Mouse (Mus musculus) A20 (cell line): ENCODE results near the gene Srr.

ENCODE experiments used
- DNase-seq: peaks from one replicate; pipeline ENCODE4 v3.0.0-alpha.2; 2011; ENCODE audit warnings: low read depth, low spot score

The Srr gene

GRCm38 (mm10) chr11:74925577-74926387 is at the start of gene Srr, which contains the start of gene Smg6:
TSS of gene Srr (minus strand) at chr11:74925948.
TSS of gene Smg6 (plus strand) at chr11:74925823.
- peak; percentile 98 for DNase-seq

DNA sequence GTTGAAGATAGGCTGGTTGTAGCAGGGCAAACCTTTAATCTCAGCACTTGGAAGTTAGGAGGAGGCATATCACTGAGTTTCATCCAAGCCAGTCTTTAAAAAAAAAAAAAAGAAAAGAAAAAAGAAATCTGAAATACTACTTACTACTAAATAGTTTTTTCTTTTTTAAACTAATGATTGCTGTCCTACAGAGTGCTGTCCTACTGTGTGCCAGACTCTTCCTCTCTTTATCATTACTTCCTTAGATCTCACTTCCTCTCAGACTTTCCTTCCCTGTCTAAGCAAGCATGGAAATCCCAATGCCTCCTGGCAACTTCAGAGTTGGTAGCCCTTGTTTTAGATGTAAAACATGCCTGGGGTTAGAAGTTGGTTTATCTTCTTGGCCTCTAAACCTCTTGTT is 48.9 kb upstream of the Srr start:
- DNase-seq = no peak

DNA sequence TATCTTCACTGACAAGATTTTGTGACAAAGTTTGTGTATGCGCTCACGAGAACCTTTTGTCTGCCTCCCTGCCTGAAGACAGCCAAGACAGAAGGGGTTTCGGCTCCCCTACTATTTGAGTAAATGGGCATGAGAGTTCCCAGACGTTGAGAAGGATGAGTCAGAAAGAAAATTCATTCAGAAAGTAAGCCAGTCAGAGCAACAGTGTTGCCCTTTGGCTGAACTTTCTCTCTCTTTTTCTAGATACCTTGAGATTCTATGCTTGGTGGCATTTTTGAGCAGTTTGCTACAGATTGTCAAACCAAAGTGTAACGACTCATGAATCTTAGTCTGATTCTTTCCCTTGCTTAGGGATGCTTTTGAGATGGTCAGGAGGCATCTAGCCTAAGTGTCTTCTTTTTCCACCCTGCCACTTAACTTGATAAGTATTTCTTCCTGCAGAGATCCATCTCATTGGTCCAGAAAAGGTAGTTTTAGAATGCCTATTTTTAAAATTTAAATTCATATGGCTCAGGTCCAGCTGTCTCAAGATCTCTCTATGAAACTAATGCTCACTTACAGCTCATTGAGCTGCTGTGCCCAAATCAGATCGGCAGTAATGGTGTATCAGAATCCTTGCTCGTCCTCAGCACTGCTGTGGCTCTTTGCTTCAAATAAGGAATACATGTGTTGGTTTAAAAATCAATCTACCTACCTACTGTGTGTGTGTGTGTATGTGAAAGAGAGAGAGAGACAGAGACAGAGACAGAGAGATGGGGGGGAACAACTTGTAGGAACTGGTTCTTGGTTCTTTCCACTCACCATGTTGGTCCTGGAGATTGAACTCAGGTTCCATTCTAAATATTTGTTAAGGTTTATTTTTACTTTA is 47.8 kb upstream of the Srr start:
- DNase-seq = peak; percentile 36

- no peak for DNase-seq
Observed at GRCm38 (mm10) chr11:74965516-74965915, 39.8 kb upstream of the Srr start.

DNA sequence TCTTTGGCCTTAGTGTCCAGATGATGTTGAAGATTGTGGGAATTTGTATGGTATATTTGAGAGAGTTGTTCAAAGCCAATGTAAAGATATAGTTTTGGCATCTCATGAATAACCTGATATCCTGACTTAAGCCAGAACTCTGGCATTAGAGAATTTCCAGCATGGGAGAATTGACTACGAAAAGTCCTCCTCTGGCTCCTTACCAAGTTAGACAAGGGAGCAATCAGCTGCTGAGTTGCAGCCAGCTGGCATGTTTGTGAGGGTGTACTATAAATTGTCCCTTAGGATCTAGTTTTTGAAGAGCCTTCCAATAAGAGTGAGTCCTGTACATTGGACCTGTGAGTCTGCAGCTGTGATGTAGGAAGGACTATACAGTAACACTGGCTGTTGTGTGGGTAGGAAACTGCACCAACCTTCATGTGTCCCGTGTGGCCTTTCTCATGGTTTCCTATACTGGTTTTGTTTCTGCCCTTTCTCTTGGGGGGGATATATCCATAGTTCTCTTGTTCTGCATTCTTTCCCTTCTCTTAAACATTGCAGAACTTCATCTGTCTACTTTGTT is 37.2 kb upstream of the Srr start:
- no peak for DNase-seq

GRCm38 (mm10) chr11:74961953-74962352 is 36.2 kb upstream of the Srr start:
- no peak for DNase-seq

DNA sequence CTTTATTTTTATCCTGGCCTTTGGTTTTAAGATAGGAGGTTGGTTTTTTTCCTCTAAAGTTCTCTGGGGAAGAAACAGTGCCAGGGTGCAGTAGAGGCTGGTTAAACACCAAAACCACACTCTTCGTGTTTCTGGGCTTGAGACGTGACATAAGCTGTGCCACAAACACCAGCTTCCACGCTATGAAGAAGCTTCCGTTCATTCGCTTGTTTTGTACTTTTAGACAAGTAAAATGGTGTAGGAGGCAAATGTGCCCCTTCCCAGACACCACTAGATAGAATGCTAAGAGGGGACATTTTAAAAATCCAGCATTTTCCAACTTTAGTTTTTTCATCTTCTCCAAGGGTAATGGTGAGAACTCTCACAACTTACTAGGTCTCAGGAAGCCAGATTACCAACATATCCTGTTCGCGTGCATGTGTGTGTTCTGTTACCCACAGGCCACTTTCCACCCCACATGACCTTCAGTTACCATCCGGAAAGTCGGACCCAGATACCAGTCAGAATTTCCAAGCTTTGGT is 34.3 kb upstream of the Srr start:
- no peak for DNase-seq

GRCm38 (mm10) chr11:74959501-74959900 is 33.8 kb upstream of the Srr start:
- no peak for DNase-seq

GRCm38 (mm10) chr11:74957600-74957999 is 31.9 kb upstream of the Srr start:
- DNase-seq = no peak

- no peak for DNase-seq
Observed at GRCm38 (mm10) chr11:74956006-74956405, 30.3 kb upstream of the Srr start.

DNA sequence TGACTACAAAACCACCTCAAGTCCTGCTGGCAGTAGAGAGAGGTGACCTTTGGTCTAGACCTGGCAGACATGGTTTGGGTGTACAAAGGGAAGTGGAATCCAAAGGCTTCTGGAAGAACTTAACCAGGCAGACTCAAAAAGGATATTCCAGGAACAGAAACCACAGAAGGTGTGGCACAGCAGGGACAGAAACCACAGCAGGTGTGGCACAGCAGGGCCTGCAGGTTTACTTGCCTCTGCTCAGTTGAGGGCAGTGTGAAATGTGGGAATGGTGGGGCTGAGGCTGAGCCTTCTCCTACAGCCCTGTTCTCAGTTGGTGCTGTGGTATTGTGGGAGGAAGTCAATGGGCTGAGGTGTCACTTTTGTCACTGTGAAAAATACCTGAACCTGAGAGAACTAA is 29.2 kb upstream of the Srr start:
- DNase-seq = peak; percentile 16

GRCm38 (mm10) chr11:74946348-74946747 is 20.6 kb upstream of the Srr start:
- peak; percentile 61 for DNase-seq

DNA sequence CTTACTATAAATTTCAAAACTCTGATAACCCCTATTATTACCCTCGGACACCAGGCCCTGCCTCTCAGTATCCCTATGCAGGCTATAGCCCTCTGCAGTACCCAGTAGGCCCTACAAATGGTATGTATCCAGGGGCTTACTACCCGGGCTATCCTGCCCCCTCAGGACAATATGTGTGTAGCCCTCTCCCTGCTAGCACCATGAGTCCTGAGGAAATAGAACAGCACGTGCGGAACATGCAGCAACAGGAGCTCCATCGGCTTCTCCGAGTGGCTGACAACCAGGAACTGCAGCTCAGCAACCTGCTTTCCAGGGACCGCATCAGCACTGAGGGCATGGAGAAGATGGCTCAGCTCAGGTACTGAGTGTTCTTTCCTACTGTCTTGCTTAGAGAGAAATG is 4.6 kb upstream of the Srr start:
- DNase-seq = no peak

DNA sequence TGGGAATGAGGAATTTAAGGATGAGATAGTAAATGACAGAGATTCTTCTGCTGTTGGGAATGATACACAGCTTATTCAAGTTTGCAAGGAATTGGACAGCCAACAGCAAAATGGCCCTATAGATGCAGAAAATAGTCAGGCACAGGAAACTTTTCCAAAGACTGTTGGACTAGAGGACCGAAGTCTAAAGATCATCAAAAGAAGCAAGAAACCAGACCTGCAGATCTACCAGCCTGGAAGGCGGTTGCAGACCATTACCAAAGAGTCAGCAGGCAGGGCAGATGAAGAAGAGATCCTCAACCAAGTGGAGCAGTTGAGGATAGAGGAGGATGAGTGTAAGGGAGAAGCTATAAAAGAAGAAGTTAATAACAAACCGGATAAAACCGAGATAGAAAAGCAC is 3.4 kb upstream of the Srr start:
- no peak for DNase-seq

GRCm38 (mm10) chr11:74927236-74927725 is 1.5 kb upstream of the Srr start:
- DNase-seq = peak; percentile 27

DNA sequence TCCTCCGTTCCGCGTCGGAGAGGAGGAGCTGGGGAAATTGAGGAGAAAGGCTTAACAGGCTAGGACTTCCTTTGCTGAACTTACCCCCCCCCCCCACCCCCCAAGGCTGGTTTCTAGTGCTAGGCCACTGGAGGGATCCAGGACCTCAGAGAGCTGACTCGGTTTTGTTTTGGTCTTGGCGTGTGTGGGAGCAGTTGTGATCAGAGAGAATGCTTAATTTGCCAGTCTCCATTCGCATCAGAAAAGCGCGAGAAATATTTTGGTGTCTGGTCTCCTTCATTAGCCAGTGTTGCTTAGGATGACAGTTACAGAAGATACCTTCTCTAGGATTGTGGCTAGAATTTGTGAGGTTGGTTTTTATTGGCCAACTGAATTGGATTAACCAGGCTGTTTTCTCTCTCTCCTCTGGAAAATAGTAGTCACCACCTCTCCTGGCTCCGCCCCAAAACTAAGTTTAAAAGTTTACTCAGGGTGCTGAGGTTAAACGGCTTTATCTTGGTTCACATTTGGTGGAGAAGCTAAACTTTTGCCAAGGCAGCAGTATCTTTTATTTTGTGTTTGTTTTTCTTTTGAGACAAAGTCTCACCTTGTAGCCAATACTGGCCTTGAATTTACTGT is 749 bp upstream of the Srr start:
- DNase-seq = peak; percentile 56

DNA sequence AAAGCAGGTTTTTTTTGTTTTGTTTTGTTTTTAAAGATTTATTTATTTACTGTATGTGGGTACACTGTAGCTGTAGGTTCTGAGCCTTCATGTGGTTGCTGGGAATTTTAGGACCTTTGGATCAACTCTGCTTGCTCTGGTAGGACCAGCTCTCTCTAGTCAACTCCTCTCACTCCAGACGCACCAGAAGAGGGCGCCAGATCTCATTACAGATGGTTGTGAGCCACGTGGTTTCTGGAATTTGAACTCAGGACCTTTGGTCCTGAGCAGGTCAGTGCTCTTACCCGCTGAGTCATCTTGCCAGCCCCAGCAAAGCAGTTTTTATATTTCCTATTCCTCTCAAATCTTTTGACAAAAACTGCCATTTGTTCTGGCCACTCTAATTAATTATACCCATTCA is 1.6 kb downstream of the Srr start:
- peak; percentile 63 for DNase-seq

DNA sequence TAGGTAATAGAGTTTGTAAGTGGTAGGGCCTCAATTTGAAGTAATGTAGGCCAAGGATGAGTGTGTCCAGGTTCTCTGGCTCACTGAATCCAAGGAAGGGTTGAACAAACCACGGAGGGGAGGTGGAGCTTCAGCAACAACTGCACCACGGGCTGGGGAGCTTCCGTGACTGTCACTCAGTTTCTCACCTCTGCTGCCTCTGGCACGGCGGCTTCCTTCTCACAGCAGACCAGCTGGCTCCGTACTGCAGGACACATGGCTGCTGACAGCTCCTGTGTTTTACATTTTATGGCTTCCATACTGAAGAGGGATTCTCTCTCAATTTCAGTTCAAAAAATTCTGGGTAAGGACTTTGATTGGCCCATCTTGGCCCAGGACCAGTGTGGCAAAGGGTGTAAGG is 6.5 kb downstream of the Srr start:
- DNase-seq = no peak

DNA sequence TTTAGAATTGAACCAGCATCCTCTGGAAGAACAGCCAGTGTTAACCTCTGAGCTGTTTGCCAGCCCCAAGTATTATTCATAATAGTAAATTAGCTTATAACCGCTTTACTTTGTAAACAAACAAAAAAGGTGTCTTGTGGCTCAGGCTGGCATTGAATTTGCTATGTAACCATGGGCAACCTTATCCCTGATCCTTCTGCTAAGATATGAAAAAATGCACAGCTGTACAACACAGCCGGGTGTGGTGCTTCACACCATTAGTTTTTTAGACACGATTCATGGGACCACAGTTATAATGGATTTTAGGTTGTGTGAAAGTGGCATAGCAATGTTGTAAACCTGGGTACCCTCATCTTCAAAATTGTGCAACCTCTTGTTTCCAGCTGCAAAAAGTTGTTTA is 13.3 kb downstream of the Srr start:
- no peak for DNase-seq

DNA sequence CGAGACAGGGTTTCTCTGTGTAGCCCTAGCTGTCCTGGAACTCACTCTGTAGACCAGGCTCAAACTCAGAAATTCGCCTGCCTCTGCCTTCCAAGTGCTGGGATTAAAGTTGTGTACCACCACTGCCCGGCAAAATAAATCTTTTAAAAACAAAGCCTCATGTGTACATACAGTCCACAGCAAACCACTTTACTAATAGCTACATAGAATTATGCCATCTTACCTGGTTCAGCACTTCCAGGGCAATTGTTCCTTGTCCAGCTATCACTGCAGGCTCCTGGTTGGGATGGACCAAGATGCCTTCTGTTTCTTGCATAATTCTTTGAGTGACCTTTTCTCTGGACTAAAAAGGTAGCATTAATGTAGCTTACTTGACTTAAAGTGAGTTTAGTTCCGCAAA is 15.8 kb downstream of the Srr start:
- DNase-seq = no peak

- DNase-seq = no peak
Observed at GRCm38 (mm10) chr11:74908618-74909399, 16.9 kb downstream of the Srr start.
